Mouse (Mus musculus) adrenal gland, adult 8-10 months (tissue): ENCODE measurements around the gene Hmgb1. TPM values are rescaled to one million over a fixed set of nuclear protein-coding genes. Genes with fewer than 3 reads are reported as not detected.

ENCODE experiments used
- DNase-seq: peaks from one replicate; pipeline ENCODE4 v3.0.0; 2022
- total RNA-seq, 4 experiments: library from RNA; stranded (reverse); gene quantifications; 2 replicates each; pipeline ENCODE4 v1.2.4; 2022

Gene Hmgb1
- total RNA-seq, 4 experiments from 2014 or later: 138 to 162 (median 149) TPM

DNA sequence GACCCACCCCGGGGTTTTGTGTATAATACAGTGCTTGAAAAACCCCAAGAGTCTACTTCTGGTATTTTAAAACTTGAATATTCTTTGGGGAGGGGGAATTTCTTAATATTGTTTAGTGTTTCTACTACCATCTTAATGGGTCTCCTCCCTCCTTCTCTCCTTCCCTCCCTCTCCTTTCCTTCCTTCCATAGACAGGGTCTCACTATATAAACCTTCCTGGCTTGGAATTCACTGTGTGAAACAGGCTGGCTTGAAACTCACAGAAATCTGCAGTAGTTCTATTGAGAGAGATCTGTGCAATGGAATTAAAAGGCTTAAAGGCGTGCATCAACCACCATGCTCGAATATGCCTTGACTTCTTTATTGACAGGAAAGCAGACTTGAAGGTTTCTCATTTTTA is 1.5 kb upstream of the Hmgb1 start:
- DNase-seq: no peak

DNA sequence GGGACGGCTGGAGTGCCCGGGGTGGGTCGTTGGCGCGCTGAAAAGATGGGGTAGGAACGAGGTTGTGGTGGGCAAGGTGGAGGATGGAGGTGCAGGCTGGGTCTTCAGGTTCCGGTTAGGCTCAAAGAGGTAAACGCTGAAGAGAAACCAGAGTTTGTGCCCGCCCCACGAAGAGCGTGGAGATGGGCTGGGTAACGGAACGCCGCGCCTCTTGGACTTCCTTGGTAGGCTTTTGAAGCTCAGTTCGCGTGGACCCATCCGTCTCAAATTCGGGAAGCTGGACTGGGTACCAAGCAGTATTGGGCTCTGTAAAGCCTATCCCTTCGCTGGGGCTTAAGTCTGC is 526 bp upstream of the Hmgb1 start:
- DNase-seq: no peak

DNA sequence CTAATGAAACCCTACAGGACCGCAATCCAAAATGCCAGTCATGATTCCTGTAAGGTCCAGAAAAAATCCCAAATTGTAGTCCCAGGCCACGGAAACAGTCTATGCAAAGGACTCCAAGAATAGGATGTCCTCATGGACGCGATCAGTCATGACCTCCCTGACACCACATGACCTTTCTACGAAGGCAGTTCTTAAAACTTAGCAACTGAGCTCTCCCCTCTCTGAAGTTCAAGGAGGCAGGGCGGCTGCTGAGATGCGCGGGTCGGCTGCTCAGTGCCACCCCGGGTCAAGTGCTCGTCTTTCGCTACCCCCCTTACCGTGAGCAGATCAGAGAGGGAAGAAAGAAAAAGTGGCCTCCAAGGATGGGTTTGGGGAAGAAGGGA is 577 bp downstream of the Hmgb1 start:
- DNase-seq: no peak

DNA sequence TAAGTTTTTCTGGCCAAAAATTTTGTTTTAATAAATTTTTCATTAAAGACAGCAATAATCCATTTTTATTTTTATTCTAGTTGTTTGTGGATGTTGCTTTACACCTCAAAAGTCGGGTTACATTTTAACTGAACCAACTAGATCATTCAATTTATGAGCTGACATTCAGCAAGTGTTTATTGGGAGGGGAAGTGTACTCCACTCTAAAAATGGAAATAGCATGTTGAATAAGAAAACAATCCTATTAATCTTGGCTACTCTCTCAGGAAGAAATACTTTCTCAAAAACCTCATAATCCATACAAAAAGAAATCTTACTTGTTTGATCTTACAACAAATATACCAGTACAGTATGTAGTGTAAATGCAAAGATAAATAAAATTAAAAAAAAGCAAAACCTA is 1.2 kb downstream of the Hmgb1 start:
- no peak for DNase-seq

DNA sequence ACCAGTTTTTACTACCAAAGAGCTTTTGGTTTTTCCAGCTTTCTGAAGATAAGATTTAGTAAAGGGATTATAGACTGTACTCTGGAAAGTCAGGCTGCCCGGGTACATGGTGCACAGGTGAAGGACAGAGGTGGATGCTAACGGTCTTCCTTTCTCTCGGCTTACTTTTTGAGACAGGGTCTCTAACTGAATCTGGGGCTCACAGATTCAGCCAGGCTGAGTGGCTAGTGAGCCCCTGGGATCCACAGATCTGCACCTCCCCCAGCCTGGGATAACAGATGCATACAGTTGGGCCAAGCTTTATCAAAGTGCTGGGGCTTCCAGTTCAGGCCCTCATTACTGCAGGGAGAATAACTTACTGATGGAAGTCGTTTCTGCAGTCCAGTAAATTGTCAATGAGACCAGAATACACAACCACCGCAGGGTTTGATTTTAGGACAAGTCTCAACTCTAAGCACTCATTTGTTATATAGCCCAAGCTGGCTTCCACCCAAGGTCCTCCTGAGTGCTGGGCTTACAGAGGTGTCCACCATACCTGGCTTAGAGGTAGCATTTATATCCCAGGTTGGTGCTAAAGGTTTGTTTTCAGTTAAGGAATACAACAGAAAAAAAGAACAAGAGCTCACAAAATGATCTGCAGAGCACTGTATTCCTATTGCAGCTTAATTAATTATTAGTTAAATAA is 2.0 kb downstream of the Hmgb1 start:
- no peak for DNase-seq

DNA sequence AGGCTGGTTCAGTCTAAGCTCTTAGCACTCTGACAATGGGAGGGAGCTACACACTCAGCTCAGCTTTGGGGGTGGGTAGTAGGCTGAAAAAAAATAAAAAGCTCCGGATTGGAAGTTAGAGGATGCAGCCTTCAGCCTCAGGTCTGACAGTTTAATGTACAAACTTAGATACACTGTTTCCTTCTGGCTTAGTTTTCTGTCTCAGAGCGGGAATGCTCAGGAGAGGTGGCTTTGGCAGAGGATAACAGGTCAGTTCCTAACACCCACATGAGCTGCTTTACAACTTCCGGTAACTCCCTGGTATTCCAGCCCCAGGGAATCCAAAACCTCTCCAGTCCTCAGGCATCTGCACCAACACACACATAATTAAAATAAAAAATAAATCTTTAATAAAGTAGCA is 4.5 kb downstream of the Hmgb1 start:
- no peak for DNase-seq

DNA sequence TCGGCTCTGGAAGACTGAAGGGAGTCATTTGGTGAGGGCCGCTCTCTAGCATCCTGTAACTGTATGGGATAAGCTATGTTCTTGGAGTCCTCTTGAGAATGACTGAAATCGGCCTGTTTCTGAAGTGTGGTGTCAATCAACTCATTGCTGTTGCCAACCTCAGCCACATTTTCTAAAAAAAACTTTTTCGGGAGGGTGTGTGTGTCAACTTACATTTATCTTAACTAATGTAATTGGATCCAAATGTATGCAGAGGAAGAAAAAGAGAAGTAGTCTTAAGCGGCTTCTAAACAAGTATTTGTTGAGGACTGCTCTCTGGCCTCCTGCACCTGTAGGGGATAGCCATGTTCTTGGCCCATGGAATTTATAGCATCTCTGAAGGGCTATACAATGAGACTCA is 6.2 kb downstream of the Hmgb1 start:
- DNase-seq: no peak

DNA sequence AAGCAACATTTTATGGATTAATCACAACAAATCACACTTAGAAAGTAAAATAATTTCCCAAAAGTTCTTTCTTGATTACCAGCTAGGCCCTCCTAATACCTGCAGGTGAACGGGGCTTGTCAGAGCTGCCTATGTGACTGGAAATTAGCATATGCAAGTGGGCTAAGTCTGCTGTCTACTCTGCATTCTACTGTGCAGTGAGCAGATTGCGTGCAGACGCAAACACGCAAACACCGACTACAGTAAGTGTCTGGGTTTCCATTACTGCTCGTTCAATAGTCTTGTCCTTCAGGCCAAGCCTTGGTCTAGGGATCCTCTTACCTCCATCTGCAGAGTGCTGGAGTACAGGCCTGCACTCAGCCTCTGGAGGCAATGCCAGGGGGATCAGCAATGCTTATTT is 8.6 kb downstream of the Hmgb1 start:
- DNase-seq: no peak

DNA sequence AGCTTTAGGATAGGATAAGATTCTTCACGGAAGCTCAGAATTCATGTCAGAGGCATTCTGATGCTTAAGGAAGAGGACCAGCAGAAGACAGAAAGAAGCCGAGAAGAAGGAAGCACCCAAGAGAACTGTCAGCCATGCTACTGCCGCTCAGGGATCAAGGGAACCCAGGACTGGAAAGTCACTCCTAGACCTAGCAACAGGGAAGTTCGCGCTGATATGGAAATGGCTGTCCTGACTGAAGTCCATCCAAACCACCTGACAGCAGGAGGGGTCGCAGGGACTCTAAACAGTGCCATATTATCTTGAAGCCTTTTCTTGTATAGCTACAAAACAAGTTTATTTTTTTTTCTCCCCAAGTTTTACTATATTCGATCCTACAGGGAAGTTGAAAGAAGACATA is 9.8 kb downstream of the Hmgb1 start:
- DNase-seq: no peak

DNA sequence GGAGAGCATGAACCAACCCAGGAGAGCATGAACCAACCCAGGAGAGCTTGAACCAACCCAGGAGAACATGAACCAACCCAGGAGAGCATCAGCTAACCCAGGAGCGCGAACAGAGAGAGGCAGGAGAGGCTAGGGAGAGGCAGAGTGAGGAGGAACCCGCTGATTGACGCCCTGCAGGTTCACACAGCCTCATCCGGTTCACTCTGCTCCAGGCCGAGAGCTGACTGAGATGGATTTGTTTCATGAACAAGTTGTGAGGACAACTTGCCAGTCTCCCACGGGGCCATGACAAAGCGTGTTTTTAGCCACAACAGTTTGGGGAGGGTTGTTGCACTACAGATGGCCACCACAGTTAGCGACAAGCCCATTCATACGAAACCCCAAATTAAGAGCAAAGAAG is 12.0 kb downstream of the Hmgb1 start:
- no peak for DNase-seq

DNA sequence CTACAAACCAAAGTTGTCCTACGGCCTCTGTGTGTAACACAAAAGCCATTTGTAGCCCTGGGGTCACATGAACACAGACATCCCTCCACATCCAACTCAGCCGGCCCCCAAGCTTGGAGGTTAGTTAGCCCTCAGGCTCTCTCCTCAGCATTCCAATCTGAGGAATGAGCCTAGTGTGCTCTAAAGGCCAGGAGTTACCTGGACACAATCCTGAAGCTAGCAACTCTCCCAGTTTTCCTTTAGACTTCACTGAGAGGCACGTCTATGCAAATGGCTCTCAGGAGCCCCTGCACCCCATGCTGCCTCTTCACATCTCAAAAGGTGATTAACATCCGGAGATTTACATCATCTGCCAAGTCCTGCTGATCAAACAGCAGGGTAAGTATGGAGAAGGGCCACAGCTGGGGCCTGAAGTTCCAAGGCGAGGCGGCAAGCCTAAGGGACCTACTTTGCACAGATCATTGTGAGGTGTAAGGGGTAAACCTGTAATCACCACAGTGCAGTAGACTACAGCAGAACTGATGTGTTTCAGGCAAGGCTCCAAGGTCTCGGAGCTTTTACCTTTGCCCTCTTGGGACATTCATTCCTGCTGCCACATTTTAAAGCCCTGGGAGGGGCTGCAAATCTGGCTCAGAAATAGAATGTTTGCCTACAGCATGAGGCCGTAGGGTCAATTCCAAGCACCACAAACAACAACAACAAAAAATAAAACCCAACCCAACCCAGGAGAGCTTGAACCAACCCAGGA is 13.3 kb downstream of the Hmgb1 start:
- no peak for DNase-seq

DNA sequence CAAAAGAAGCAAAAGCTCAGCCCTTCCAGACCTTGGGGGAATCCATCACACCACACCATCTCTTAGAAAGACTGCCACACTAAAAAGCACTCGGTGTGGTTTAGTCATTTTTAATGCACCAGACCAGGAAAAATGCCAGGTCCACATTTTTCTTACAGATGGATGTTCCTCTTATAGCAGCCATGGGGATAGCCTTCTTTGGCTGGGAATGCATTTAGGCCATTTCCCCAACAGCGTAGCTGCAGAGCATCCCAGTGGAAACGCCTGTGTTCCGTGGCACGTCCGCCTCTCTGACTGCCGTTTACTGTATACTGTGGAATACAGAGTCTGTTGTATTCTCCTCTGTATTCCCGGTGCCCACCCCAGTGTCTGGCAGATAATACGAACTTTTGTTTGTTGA is 15.5 kb downstream of the Hmgb1 start:
- DNase-seq: no peak

DNA sequence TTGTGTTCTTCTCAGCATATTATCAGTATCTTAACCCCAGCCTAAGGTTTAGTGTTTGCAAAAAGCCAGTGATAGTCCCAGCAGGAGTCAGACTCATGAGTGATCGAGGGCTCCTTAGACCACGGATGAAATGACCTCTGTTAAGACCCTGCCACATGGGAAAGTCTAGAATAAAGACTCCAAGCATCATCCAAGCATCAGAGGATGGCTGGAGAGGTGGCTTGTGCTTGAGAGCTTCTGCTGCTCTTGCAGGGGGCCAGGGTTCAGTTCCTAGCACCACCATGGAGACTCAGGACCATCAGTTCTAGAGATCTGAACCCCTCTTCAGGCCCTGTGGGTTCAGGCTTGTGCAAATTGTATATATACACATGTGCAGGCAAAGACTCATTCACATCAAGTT is 16.2 kb downstream of the Hmgb1 start:
- DNase-seq: no peak

DNA sequence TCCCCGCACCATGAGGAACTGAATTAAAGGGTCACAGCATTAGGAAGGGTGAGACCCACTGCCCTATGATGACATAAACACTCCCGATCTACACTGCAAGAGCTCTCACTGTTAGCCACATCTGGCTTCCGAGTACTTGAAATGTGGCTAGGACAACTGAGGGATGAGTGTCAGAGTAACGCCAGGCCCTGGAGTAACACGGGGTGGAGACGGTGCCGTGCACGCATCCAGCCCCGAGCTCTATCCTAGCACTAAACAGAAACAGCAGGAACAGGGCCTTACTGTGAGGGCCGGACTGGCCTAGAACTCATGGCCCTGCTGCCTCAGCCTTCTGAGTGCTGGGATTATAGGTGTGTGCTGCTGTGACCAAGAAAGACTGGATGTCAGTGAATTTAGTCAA is 18.3 kb downstream of the Hmgb1 start:
- no peak for DNase-seq

DNA sequence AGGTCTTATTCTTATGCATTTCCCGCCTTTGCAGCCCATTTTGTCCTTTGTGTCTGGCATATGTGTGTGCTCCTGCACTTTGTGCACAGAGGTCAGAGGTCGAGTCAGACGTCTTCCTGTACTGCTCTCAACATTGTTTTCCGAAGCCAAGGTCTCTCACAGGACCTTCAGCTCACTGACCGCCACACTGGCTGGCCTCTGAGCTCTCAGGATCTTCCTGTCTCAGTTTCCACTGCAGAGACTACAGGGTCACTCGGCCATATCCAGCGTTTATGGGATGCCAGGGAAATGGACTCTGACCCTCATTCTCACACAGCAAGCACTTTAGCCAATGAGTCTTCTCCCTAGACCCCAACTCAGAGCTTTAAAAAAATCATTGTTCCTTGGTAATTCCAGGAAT is 19.4 kb downstream of the Hmgb1 start:
- no peak for DNase-seq

DNA sequence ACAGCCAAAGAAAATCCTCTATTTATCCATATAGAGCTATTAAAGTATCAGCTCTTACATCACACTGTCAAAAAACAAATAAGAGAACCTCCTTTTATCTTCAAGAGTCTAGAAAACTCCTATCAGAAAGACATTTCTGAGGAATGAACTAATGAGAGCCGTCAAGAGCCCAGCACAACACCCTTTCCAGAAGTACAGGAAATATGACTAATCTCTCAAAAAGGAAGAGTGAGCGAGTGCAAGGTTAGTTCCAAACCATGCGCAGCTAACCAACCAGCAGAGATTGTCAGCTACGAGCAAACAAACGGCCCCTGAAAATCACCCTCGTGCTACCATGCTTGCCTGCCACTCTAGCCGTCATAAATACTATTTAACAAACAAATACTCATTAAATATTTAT is 21.4 kb downstream of the Hmgb1 start:
- no peak for DNase-seq

DNA sequence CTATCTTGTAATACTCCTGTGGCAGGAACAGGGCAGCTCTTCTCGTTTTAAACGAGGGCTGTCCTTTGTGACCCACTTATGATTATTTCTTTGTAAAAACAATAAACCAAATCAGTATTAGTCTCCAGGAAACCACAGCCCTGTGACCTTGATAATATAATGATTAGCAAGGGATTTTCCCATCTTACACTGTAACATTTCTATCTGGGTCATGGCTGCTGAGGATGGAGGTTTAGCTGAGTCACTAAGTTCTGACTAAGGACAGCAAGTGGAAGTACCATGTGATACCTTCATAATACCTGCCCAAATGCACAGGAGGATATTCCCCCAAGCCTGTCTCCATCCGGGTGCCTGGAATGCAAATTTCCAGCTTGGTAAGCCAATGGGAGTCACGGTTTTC is 23.8 kb downstream of the Hmgb1 start:
- no peak for DNase-seq

DNA sequence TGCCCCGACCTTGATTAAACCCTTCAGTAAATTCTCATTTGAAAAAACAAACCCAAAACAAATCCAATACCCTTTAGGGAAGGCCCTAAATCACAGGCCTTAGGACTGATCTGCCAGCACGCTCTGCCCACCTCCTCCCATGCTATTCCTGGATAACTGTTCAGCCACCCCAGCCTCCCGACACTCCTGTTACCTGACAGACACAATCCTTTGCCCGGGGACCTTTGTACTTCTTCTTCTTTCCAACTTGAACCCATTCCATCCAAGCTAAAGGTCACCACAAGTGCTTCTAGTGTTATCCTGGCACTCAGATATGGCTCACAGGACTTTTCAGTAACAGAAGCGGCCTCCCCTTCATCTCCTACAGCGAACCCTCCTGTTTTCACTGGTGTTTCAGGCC is 25.3 kb downstream of the Hmgb1 start:
- no peak for DNase-seq

DNA sequence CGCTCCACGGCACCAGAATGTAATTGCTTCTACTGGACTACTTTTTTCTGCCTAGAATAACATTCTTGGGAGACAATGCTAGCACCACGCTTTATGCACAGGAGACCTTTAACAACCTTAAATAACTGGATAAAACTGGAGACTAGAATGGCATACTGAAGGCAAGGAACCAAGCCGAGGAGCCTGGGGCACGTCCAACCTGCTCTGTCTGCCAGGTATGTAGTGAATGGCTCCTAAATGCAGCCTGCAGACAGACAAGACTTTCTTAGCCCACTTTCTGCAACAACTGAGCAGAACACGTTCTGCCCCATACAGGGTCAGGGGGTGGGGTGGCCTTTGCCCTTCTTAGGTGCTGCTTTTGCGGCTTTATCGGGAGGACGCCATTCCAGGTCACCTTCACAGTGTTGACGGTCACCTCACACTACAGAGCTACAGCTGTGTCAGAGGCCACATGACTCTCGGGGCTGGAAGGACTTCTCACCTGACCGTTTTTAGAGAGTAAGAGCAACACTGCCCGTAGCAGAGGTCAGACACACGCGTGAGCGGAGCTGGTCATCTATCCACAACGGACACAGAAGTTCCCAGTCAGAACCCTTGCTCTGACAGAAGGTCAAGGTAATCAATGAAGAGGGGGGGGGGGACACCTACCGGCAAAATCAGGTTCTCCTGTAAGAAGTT is 27.3 kb downstream of the Hmgb1 start:
- DNase-seq: no peak

DNA sequence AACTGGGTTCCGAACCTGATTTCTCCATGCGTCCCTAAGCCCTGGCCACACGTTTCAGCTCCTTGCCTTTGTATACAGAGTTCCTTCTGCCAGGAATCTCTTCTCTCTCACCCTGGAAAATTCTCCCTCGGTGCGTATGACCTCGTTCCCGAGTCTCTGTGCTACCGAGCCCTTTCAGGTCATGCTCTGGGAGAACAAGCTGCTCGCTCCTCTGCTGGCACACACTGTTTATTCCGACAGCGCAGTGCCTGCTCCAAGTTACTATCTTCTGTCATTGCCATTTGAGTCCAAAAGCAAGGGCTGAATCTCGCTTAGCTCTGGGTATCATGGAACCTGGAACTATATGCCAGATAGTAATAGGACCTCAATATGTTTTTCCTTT is 31.5 kb downstream of the Hmgb1 start:
- DNase-seq: no peak

DNA sequence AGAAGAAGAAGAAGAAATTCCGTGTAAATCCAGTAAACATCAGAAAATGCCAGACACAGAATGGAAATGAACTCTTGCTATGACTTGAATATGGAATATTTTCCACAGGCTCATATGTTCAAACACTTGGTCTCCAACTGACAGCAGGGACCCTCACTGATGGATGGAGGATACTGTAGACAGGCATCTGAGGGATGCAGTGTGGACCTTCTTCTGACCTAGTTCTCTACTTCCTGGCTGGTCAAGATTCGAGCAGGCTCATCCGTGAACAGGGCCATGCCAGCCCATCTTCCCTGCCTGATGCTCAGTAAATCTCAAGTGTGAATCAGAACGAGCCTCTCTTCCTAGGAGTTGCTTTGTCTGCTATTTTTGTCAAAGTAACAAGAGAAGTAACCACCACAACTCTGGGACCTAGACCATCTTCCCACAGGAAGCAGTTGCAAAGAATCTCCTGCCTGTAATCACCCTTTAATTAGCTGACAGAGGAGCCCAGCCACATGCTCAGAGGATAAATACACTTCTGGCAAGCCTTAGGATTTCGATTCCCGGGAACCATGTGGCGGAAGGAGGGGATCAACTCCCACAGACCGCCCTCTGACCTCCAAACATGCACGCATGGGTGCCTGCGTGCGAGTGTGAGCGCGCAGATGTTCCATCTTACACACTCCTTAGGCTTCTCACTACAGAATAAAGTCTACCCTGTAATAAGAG is 32.1 kb downstream of the Hmgb1 start:
- DNase-seq: no peak

DNA sequence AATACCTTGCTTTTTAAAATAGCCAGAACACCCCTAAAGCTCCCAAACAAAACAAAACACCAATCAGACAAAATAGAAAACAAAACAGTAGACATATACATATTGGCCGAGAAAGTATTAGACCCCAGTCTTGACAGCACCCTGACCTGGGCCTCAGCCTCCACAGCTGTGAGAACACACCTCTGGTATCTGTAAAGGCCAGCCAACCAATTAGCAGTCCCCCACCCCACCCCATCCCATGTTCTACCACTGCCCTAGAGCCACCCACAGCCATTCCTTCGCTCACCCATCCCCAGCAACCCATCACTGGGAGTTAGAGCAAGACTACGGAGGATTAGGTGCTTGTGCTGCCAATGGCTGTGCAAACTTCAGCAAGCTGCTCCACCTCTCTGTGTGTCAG is 33.4 kb downstream of the Hmgb1 start:
- no peak for DNase-seq

DNA sequence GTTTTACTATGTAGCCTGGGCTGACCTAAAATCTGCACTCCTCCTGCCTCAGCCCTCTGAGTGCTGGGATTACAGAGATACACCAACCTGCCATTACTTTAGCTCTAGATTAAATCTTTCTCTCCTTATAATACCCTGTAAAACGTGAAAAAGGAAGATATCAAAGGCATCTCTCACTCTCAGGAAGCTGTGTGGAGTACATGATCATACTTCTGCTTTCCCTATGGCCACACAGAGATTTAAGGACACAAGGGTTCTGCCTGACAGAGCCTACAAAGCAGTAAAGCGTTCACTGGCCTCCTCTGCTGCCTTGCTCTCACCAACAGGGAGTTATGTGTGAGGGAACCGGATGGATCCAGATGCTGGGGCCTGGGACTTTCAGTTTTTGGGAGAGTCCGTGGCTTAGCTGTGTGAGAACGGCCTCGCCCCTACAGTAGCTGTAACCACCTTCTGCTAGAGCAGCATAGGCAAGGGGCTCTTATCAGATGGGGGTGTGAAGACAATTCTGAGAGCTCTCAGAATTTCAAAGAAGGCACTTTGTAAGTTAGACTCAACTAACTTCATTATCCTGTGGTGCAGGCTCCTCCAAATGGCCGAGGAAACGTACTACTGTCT is 36.8 kb downstream of the Hmgb1 start:
- no peak for DNase-seq
